Mouse (Mus musculus) intestine, embryonic 16.5 days (tissue): Measurements from ENCODE around the gene Gm20388. TPM values are rescaled to one million over a fixed set of nuclear protein-coding genes. Genes with fewer than 3 reads are reported as not detected.

Experiments
- ATAC-seq: fragments of 200-750 bp; cut with Nextera tagmentation; 2 replicates; pipeline ENCODE4 v1.8.0; 2017; ENCODE audit warnings: moderate TSS enrichment, moderate library complexity
- H3K27ac ChIP-seq: fragments of 300-500 bp; sonication (generic); 2 replicates; pipeline ENCODE4 v1.5.1; 2014; ENCODE audit warnings: mild to moderate bottlenecking, low read length
- H3K27me3 ChIP-seq: fragments of 300-500 bp; sonication (generic); replicated peaks from 2 replicates; pipeline ENCODE4 v1.6.1; 2014; ENCODE audit warnings: low read length, control low read depth, mixed read lengths; ENCODE audit not compliant: control insufficient read depth, insufficient read depth
- H3K36me3 ChIP-seq: fragments of 300-500 bp; sonication (generic); 2 replicates; pipeline ENCODE4 v1.6.1; 2014; ENCODE audit warnings: low read length, control low read depth; ENCODE audit not compliant: control insufficient read depth, insufficient read depth
- H3K4me1 ChIP-seq: fragments of 300-500 bp; sonication (generic); 2 replicates; pipeline ENCODE4 v1.6.1; 2014; ENCODE audit warnings: low read length, control low read depth, mixed read lengths; ENCODE audit not compliant: control insufficient read depth, insufficient read depth
- H3K4me2 ChIP-seq: fragments of 300-500 bp; sonication (generic); 2 replicates; pipeline ENCODE4 v1.6.1; 2014; ENCODE audit warnings: low read depth, low read length, control low read depth
- H3K4me3 ChIP-seq: fragments of 300-500 bp; sonication (generic); 2 replicates; pipeline ENCODE4 v1.5.1; 2014; ENCODE audit warnings: mild to moderate bottlenecking, low read length
- H3K9ac ChIP-seq: fragments of 300-500 bp; sonication (generic); 2 replicates; pipeline ENCODE4 v1.6.1; 2014; ENCODE audit warnings: low read depth, low read length
- H3K9me3 ChIP-seq: fragments of 300-500 bp; sonication (generic); 2 replicates; pipeline ENCODE4 v1.6.1; 2016; ENCODE audit warnings: low read length, control low read depth; ENCODE audit not compliant: control insufficient read depth
- WGBS: fragments of 180-500 bp; shearing (Covaris S2); extraction: QIAGEN DNeasy Blood & Tissue Kit; methylation state at CpG from one replicate; pipeline ENCODE4 v1.1.7; 2014; 5-methylcytosine and 5-hydroxymethylcytosine counted together
- polyA plus RNA-seq: library from polyadenylated mRNA; unstranded; fragments of >200 nt; fragmentation: Nextera tagmentation; extraction: Ambion mirVana; gene quantifications from 2 replicates; pipeline ENCODE4 v1.2.1, GENCODE M21; 2015

Gene Gm20388
- polyA plus RNA-seq, 1 experiment from 2014 or later: 5.8 TPM

GRCm38 (mm10) chr8:123331810-123332209 lies 3421.2 kb downstream of the Gm20388 start:
- Histone ChIP-seq H3K27me3 (no peaks in the 10 kb centered on the region), H3K4me1 (peaks cover 20% of the 10 kb centered on the region), H3K9ac (no peak overlapping the region), H3K9me3 (no peaks in the 10 kb centered on the region), H3K36me3 (no peaks in the 10 kb centered on the region), H3K4me2 (no peak overlapping the region), H3K27ac (no peak overlapping the region), H3K4me3 (peak overlapping the region; percentile 63; the same call in 1 of the 2 replicates)
- no peak for ATAC-seq
- 20% methylated on average over 8 of the region's 8 CpGs for WGBS

GRCm38 (mm10) chr8:123332262-123333090 lies 3421.8 kb downstream of the Gm20388 start, which contains the start of gene Spire2:
Spire2 (plus strand) TSS chr8:123332713.
- Histone ChIP-seq H3K27ac (no peak within 1 kb of the TSS), H3K36me3 (no peaks in the 10 kb centered on the region), H3K4me3 (peak within 1 kb of the TSS; percentile 63), H3K9ac (peak within 1 kb of the TSS; percentile 65), H3K9me3 (no peaks in the 10 kb centered on the region), H3K4me2 (peak within 1 kb of the TSS; percentile 91), H3K27me3 (no peaks in the 10 kb centered on the region), H3K4me1 (peaks cover 22% of the 10 kb centered on the region)
- WGBS: under 1% methylated on average over 81 of the region's 85 CpGs
- ATAC-seq: peak; percentile 85

- peaks cover 23% of the 10 kb centered on the region for H3K4me1 ChIP-seq
- H3K9ac ChIP-seq: peak overlapping the region; percentile 65
- H3K4me3 ChIP-seq: peak overlapping the region; percentile 63
- no peak overlapping the region for H3K27ac ChIP-seq
- H3K36me3 ChIP-seq: no peaks in the 10 kb centered on the region
- peak overlapping the region; percentile 91 for H3K4me2 ChIP-seq
- no peaks in the 10 kb centered on the region for H3K27me3 ChIP-seq
- no peak; the same call in 1 of the 2 replicates for ATAC-seq
- WGBS: 6% methylated on average over 19 of the region's 21 CpGs
- H3K9me3 ChIP-seq: no peaks in the 10 kb centered on the region
Measured at GRCm38 (mm10) chr8:123333091-123333587, 3422.5 kb downstream of the Gm20388 start.

- no peak overlapping the region; the same call in 1 of the 2 replicates for H3K4me3 ChIP-seq
- peak overlapping the region; percentile 0; the same call in 1 of the 2 replicates for H3K27ac ChIP-seq
- WGBS: 5% methylated on average over 7 of the region's 7 CpGs
- H3K4me1 ChIP-seq: peaks cover 23% of the 10 kb centered on the region
- ATAC-seq: no peak
- no peak overlapping the region for H3K9ac ChIP-seq
- no peaks in the 10 kb centered on the region for H3K27me3 ChIP-seq
- H3K9me3 ChIP-seq: no peaks in the 10 kb centered on the region
- H3K4me2 ChIP-seq: no peak overlapping the region
- H3K36me3 ChIP-seq: no peaks in the 10 kb centered on the region
Measured at GRCm38 (mm10) chr8:123333864-123334263, 3423.2 kb downstream of the Gm20388 start.

GRCm38 (mm10) chr8:123334467-123334866 lies 3423.8 kb downstream of the Gm20388 start:
- H3K27ac ChIP-seq: no peak overlapping the region
- WGBS: 0% methylated on average over 1 of the region's 1 CpGs
- H3K9me3 ChIP-seq: no peaks in the 10 kb centered on the region
- H3K4me2 ChIP-seq: no peak overlapping the region
- peaks cover 23% of the 10 kb centered on the region for H3K4me1 ChIP-seq
- no peak for ATAC-seq
- H3K36me3 ChIP-seq: no peaks in the 10 kb centered on the region
- no peak overlapping the region for H3K4me3 ChIP-seq
- H3K27me3 ChIP-seq: no peaks in the 10 kb centered on the region
- no peak overlapping the region for H3K9ac ChIP-seq

- peak; percentile 61 for ATAC-seq
- Histone ChIP-seq H3K9me3 (0 out of 2 replicates have a peak, but pooled peaks cover 2% of the 10 kb centered on the region), H3K4me3 (no peak overlapping the region), H3K9ac (no peak overlapping the region), H3K27me3 (no peaks in the 10 kb centered on the region), H3K4me1 (peaks cover 12% of the 10 kb centered on the region), H3K36me3 (no peaks in the 10 kb centered on the region), H3K27ac (no peak overlapping the region), H3K4me2 (no peak overlapping the region)
- WGBS: 74% methylated on average over 3 of the region's 3 CpGs
Measured at GRCm38 (mm10) chr8:123337475-123337874, 3426.8 kb downstream of the Gm20388 start.

GRCm38 (mm10) chr8:123340071-123340470 lies 3429.4 kb downstream of the Gm20388 start:
- WGBS: 92% methylated on average over 4 of the region's 4 CpGs
- Histone ChIP-seq H3K27ac (no peak overlapping the region), H3K9me3 (0 out of 2 replicates have a peak, but pooled peaks cover 2% of the 10 kb centered on the region), H3K4me2 (no peak overlapping the region), H3K27me3 (no peaks in the 10 kb centered on the region), H3K4me1 (peaks cover 3% of the 10 kb centered on the region; the same call in 1 of the 2 replicates), H3K36me3 (no peaks in the 10 kb centered on the region), H3K9ac (no peak overlapping the region), H3K4me3 (no peak overlapping the region)
- no peak for ATAC-seq

- Histone ChIP-seq H3K9ac (no peak overlapping the region), H3K4me3 (no peak overlapping the region), H3K36me3 (no peaks in the 10 kb centered on the region), H3K4me2 (no peak overlapping the region), H3K27me3 (no peaks in the 10 kb centered on the region), H3K27ac (0 out of 2 replicates have a peak overlapping the region, but pooled peaks have one; percentile 49), H3K9me3 (0 out of 2 replicates have a peak, but pooled peaks cover 2% of the 10 kb centered on the region), H3K4me1 (peaks cover 3% of the 10 kb centered on the region; the same call in 1 of the 2 replicates)
- 71% methylated on average over 27 of the region's 27 CpGs for WGBS
- peak; percentile 70 for ATAC-seq
Measured at GRCm38 (mm10) chr8:123341040-123342015, 3430.7 kb downstream of the Gm20388 start.
